18 mouse cellular contexts compared by ENCODE assay signal in genomic region chr12:76677068-76677467, GRCm38 (mm10). TPM values are rescaled to one million over a fixed set of nuclear protein-coding genes. Genes with fewer than 3 reads are reported as not detected.
DNase-seq lines count a peak whose midpoint lies in the region; ATAC-seq and TF ChIP-seq lines count a peak whose summit lies in the region.
"Had no signal": no experiment of that assay in that cellular context is flagged by ENCODE, and none has a peak within 500 bp of the region (broad histone marks: within the 10 kb centered on the region; RNA-seq: fewer than 3 reads in every experiment).

No protein-coding gene starts in this region.

- peak overlapping the region; percentile 39; the same call in 1 of the 2 replicates for H3K4me2 ChIP-seq in intestine, embryonic 15.5 days (replicated peaks)
- H3K4me2 ChIP-seq in intestine, embryonic 16.5 days (ENCODE audit: low read depth, low read length): no peak overlapping the region
- 0 out of 2 replicates have a peak overlapping the region, but pooled peaks have one; percentile 22 for H3K4me2 ChIP-seq in stomach, embryonic 15.5 days
- H3K4me2 ChIP-seq in stomach, postnatal 0 days (replicated peaks; ENCODE audit: low read depth): no peak overlapping the region
- H3K4me2 ChIP-seq in midbrain, embryonic 13.5 days (replicated peaks): no peak overlapping the region
- H3K4me2 ChIP-seq: forebrain, embryonic 15.5 days; limb, embryonic 15.5 days had no signal

- no peak overlapping the region for H3K4me3 ChIP-seq in gastrocnemius, adult 2 months
- H3K4me3 ChIP-seq in intestine, embryonic 15.5 days (replicated peaks): no peak overlapping the region
- H3K4me3 ChIP-seq in intestine, embryonic 16.5 days (ENCODE audit: low read length): no peak overlapping the region
- H3K4me3 ChIP-seq in stomach, embryonic 15.5 days (replicated peaks): no peak overlapping the region
- no peak overlapping the region for H3K4me3 ChIP-seq in stomach, postnatal 0 days (ENCODE audit: low read depth, low read length)
- H3K4me3 ChIP-seq in midbrain, embryonic 13.5 days (replicated peaks): no peak overlapping the region
- H3K4me3 ChIP-seq: forebrain, embryonic 15.5 days; limb, embryonic 15.5 days had no signal

- ATAC-seq in intestine, embryonic 15.5 days: no peak
- no peak for ATAC-seq in intestine, embryonic 16.5 days
- no peak for ATAC-seq in stomach, embryonic 15.5 days (ENCODE audit: insufficient read depth, low FRiP score, low read depth)
- no peak for ATAC-seq in stomach, postnatal 0 days (ENCODE audit: low FRiP score, low TSS enrichment)
- ATAC-seq in midbrain, embryonic 13.5 days: no peak
- ATAC-seq: forebrain, embryonic 15.5 days; Patski had no signal

- DNase-seq in gastrocnemius, adult 2 months: peak; percentile 10
- no peak for DNase-seq in gastrocnemius, adult 18-20 months (ENCODE audit: low spot score)
- DNase-seq in stomach, postnatal 0 days (ENCODE audit: low spot score): no peak
- no peak for DNase-seq in ovary, adult 18-20 months (ENCODE audit: low spot score)
- DNase-seq: adrenal gland, postnatal 36 days; cerebellum, postnatal 10 days; embryo, embryonic 11 days; gastrocnemius, postnatal 10 days; spleen, adult 18-20 months; thymus, postnatal 25 days had no signal

- TF ChIP-seq CTCF in gastrocnemius, adult 2 months (IDR thresholded peaks at IDR 0.05): no peak
- no peak for TF ChIP-seq CTCF in stomach, postnatal 0 days (IDR thresholded peaks at IDR 0.05; ENCODE audit: low read depth)

- no peak overlapping the region for H3K9ac ChIP-seq in intestine, embryonic 15.5 days
- H3K9ac ChIP-seq in intestine, embryonic 16.5 days (ENCODE audit: low read depth, low read length): no peak overlapping the region
- no peak overlapping the region for H3K9ac ChIP-seq in stomach, embryonic 15.5 days
- no peak overlapping the region for H3K9ac ChIP-seq in stomach, postnatal 0 days (ENCODE audit: low read length)
- H3K9ac ChIP-seq in midbrain, embryonic 13.5 days (replicated peaks): no peak overlapping the region
- H3K9ac ChIP-seq: forebrain, embryonic 15.5 days; limb, embryonic 15.5 days had no signal

- TF ChIP-seq EP300 in stomach, postnatal 0 days (optimal IDR thresholded peaks at IDR 0.05): no peak

- intact Hi-C loops in gastrocnemius, adult 2 months (cut with DNase I): no loop called here

- no peak overlapping the region for H3K27ac ChIP-seq in gastrocnemius, adult 2 months
- H3K27ac ChIP-seq in intestine, embryonic 15.5 days: no peak overlapping the region
- H3K27ac ChIP-seq in intestine, embryonic 16.5 days (ENCODE audit: low read length): no peak overlapping the region
- H3K27ac ChIP-seq in stomach, embryonic 15.5 days: no peak overlapping the region
- no peak overlapping the region for H3K27ac ChIP-seq in stomach, postnatal 0 days (replicated peaks)
- H3K27ac ChIP-seq in midbrain, embryonic 13.5 days: no peak overlapping the region
- H3K27ac ChIP-seq: limb, embryonic 15.5 days had no signal

- H3K9me3 ChIP-seq in intestine, embryonic 15.5 days: no peaks in the 10 kb centered on the region
- H3K9me3 ChIP-seq in intestine, embryonic 16.5 days (ENCODE audit: control insufficient read depth, low read length): no peaks in the 10 kb centered on the region
- H3K9me3 ChIP-seq in stomach, embryonic 15.5 days: no peaks in the 10 kb centered on the region
- no peaks in the 10 kb centered on the region for H3K9me3 ChIP-seq in stomach, postnatal 0 days (ENCODE audit: control insufficient read depth, low read length)
- no peaks in the 10 kb centered on the region for H3K9me3 ChIP-seq in midbrain, embryonic 13.5 days
- H3K9me3 ChIP-seq: forebrain, embryonic 15.5 days; limb, embryonic 15.5 days had no signal

- H3K36me3 ChIP-seq in intestine, embryonic 15.5 days: no peaks in the 10 kb centered on the region
- H3K36me3 ChIP-seq in intestine, embryonic 16.5 days (ENCODE audit: control insufficient read depth, insufficient read depth, low read length): no peaks in the 10 kb centered on the region
- no peaks in the 10 kb centered on the region for H3K36me3 ChIP-seq in stomach, embryonic 15.5 days
- no peaks in the 10 kb centered on the region for H3K36me3 ChIP-seq in stomach, postnatal 0 days (ENCODE audit: control insufficient read depth, insufficient read depth, low read length)
- no peaks in the 10 kb centered on the region for H3K36me3 ChIP-seq in midbrain, embryonic 13.5 days
- H3K36me3 ChIP-seq: forebrain, embryonic 15.5 days; limb, embryonic 15.5 days had no signal

- no peaks in the 10 kb centered on the region for H3K27me3 ChIP-seq in intestine, embryonic 15.5 days (replicated peaks)
- no peaks in the 10 kb centered on the region; the same call in 1 of the 2 replicates for H3K27me3 ChIP-seq in intestine, embryonic 16.5 days (replicated peaks; ENCODE audit: control insufficient read depth, insufficient read depth, low read length)
- 0 out of 2 replicates have a peak, but pooled peaks cover 3% of the 10 kb centered on the region for H3K27me3 ChIP-seq in stomach, embryonic 15.5 days (replicated peaks)
- no peaks in the 10 kb centered on the region for H3K27me3 ChIP-seq in stomach, postnatal 0 days (ENCODE audit: control insufficient read depth, insufficient read depth, low read length)
- H3K27me3 ChIP-seq in midbrain, embryonic 13.5 days: no peaks in the 10 kb centered on the region
- H3K27me3 ChIP-seq: forebrain, embryonic 15.5 days; limb, embryonic 15.5 days; megakaryocyte, embryonic 14.5 days had no signal

- no peaks in the 10 kb centered on the region; the same call in 1 of the 2 replicates for H3K4me1 ChIP-seq in intestine, embryonic 15.5 days (replicated peaks)
- peaks cover 3% of the 10 kb centered on the region; the same call in 1 of the 2 replicates for H3K4me1 ChIP-seq in intestine, embryonic 16.5 days (ENCODE audit: control insufficient read depth, insufficient read depth, low read length)
- no peaks in the 10 kb centered on the region for H3K4me1 ChIP-seq in stomach, embryonic 15.5 days
- no peaks in the 10 kb centered on the region for H3K4me1 ChIP-seq in stomach, postnatal 0 days (replicated peaks; ENCODE audit: control insufficient read depth, insufficient read depth)
- H3K4me1 ChIP-seq in midbrain, embryonic 13.5 days (replicated peaks): peaks cover 8% of the 10 kb centered on the region; the same call in 1 of the 2 replicates
- H3K4me1 ChIP-seq: forebrain, embryonic 15.5 days had no signal

- WGBS in intestine, embryonic 15.5 days: 51% methylated on average over 7 of the region's 7 CpGs
- 51% methylated on average over 7 of the region's 7 CpGs for WGBS in intestine, embryonic 16.5 days
- 35% methylated on average over 7 of the region's 7 CpGs for WGBS in stomach, embryonic 15.5 days
- 38% methylated on average over 7 of the region's 7 CpGs for WGBS in stomach, postnatal 0 days
- WGBS in midbrain, embryonic 13.5 days: 72% methylated on average over 7 of the region's 7 CpGs

RNA-seq across cellular contexts. Expression of gene Sptb, which starts 33.3 kb away (rescaled TPM):
- total RNA-seq in gastrocnemius, adult 2 months (2021): 100 to 1,000 TPM; 141 to 172 TPM
- total RNA-seq in gastrocnemius, adult 18-20 months (2021): 100 to 1,000 TPM; 158 to 172 TPM
- 1.3 and 2.0 TPM in 2 replicates for polyA plus RNA-seq in intestine, embryonic 15.5 days (2015; fragmentation: Nextera tagmentation; extraction: Ambion mirVana)
- 0.98 and 1.2 TPM in 2 replicates for polyA plus RNA-seq in intestine, embryonic 16.5 days (2015; fragmentation: Nextera tagmentation; extraction: Ambion mirVana)
- polyA plus RNA-seq in stomach, embryonic 15.5 days (2015; fragmentation: Nextera tagmentation; extraction: Ambion mirVana): 2.8 and 5.0 TPM in 2 replicates
- 0.29 and 0.30 TPM in 2 replicates for polyA plus RNA-seq in stomach, postnatal 0 days (2015; fragmentation: Nextera tagmentation; extraction: Ambion mirVana)
- 1.1 TPM in 2 replicates for polyA plus RNA-seq in midbrain, embryonic 13.5 days (2015; fragmentation: Nextera tagmentation; extraction: Ambion mirVana)

Comparison
In these comparisons a context has a peak if more than half of its experiments do, and no peak if none do; other contexts are left out.
1. H3K4me2 ChIP-seq: peak in intestine, embryonic 15.5 days (single experiment) and stomach, embryonic 15.5 days (single experiment); none in intestine, embryonic 16.5 days (single experiment), stomach, postnatal 0 days (single experiment) and midbrain, embryonic 13.5 days (single experiment).